Mouse (Mus musculus): ENCODE measurements around the gene Calcb.
A peak's percentile ranks its signal among the peaks of the same experiment; 100 is the strongest.
"Not testable (repeated sequence)": the region's sequence is repeated elsewhere in the genome, so short reads cannot be mapped to it uniquely, and the experiment has no call there.

The Calcb gene

DNA sequence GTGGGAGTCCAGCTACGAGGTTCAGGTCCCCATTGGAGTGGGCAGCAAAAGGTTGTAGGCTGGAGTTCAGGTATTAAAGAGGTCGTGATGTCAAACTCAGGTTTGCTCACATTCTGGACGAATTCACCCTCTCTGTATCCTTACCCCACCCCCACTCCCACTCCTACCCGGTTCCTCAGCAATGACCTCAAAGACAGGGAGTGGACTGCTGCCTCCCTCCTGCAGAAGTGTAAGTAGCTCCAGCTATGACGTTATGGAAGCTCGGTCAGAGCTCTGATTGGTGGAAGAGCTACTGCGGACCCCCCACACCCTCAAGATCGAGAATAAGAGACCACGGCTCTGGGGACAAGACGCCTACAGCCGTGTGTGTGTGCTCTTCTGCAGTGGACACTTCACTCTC is at the start of gene Calcb:
Calcb (plus strand) TSS at position 344 of the 400 bp plus-strand sequence.
- DNase-seq = no peak

- DNase-seq = no peak
Measured at GRCm38 (mm10) chr7:114671405-114671804, 47.0 kb upstream of the Calcb start.

- no peak for DNase-seq
Measured at GRCm38 (mm10) chr7:114672697-114673096, 45.7 kb upstream of the Calcb start.

DNA sequence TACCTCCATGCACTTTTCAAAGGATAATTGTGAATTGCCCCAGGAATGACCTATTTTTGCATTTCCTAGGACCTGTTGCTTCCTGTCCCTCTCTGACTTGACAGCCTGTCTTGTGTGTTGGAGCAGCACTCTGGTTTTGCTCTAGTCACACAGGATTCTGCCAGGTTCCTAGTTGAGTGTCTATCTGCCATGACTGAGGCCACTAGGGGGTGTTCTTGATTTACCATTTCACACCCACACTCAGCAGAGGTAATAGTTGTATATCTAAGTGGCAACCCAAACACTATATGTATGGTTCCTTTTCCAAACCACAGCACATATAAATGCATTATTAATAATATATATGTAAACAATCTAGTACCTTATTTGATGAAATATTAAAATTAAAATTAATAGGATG is 26.1 kb upstream of the Calcb start:
- no peak for DNase-seq

GRCm38 (mm10) chr7:114700871-114701270 is 17.6 kb upstream of the Calcb start:
- DNase-seq = no peak

DNA sequence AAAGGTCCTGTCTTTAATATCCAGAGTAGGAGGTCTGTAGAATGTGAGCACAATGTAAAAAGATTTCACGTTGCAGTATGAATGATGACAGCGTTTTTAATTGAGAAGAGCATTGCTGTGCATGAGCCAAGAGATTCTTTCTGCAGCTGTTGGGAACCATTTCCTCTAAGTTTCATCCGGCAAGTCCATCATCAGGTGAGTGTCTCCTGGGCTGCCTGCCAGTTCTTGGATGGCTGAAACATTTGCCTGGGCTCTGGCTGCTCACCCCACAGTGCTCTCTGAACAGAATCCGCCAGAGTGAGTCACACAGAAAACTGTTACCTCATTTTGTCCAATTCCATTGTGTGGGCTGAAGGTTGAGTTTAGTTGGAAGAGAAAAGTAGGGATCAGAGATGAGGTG is 11.7 kb upstream of the Calcb start:
- no peak for DNase-seq

DNA sequence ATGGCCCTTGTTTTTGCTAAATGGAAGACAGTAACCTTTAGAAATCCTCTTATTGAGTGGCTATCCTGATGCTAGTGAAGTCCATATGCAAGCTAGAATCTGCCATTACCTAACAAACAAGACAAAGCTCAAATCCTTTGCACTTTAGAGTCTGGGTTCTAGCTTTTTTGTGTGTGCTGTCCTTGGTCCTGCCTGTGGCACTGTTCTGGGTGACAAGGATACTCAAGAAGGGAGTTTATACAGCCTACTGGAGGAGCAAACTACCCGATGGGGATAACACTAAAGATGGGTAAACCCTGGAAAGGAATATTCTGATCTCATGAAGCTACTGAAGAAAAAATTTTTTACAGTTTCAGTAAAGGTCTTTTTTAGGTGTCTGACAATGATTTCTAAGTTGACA is 11.0 kb upstream of the Calcb start:
- DNase-seq = no peak

- no peak for DNase-seq
Measured at GRCm38 (mm10) chr7:114710419-114710818, 8.0 kb upstream of the Calcb start.

DNA sequence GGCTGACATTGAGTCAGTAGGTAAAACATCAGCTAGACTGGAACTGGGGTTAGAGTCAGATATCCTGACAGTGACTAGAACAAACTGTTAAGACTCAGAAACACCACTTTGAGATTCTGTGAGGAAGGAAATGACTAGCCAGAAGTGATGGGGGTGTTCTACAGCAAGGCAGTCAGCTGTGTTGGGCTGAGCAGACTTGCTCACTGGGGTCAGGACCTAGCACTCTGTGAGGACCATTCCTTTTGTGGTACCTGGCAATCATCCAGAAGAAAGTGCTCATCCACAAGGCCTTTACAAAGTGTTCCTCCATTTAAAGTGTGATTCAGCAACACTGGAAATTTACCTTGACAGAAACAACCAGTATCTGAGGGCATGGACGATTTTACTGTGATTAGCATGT is 5.9 kb upstream of the Calcb start:
- DNase-seq = no peak

DNA sequence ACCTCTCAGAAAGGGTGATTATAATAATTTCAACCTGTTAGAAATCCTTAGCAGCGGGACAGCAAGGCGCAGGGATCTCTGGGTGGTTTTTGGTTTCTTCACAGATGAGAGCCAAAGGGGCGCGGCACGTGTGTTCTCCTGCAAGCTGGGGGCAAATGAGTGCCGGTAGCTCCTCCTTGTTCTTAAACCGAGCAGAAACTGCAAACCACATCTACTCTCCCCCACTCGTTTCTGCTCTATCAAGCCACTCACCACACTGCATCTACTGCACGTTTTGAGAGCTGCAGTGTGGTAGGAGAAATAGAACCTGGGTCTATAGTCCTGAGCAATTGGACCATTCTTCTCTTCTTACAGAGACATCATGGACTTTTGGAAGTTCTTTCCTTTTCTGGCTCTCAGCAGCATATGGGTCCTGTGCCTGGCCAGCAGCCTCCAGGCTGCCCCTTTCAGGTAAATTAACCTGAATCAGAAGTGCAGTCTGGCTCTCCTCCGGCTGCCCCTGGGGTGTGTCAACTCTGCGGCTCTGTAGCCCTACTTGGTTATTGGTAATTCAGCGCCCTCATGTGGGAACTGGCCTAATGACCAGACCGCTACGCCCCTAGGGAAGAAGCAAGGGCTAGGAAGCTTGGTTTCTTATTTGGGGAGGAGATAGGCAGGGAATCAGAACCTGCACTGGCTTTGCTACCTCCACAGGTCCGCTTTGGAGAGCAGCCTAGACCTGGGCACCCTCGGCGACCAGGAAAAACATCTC is 1.1 kb downstream of the Calcb start:
- DNase-seq = peak; percentile 13

- DNase-seq = not testable (repeated sequence)
Measured at GRCm38 (mm10) chr7:114729696-114730095, 11.3 kb downstream of the Calcb start.

- DNase-seq = no peak
Measured at GRCm38 (mm10) chr7:114731175-114731574, 12.7 kb downstream of the Calcb start.

DNA sequence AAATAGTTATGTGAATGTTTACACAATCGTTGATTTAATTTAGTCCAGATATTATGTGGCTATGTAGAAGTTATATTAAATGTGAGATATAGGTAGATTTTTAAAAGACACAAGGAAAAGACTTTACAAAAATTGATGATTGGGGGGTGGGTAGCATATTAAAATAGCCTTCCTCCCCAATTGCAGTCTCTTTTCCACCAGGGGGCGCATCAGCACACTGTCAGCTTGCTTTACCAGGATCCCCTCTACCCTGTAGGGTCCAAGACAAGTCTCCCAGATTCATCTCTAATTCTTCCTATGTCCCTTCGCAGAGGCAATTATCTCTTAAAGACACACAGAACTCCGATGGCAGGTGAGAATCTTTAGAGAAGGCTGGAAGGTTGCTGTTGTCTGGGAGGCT is 13.3 kb downstream of the Calcb start:
- not testable (repeated sequence) for DNase-seq

DNA sequence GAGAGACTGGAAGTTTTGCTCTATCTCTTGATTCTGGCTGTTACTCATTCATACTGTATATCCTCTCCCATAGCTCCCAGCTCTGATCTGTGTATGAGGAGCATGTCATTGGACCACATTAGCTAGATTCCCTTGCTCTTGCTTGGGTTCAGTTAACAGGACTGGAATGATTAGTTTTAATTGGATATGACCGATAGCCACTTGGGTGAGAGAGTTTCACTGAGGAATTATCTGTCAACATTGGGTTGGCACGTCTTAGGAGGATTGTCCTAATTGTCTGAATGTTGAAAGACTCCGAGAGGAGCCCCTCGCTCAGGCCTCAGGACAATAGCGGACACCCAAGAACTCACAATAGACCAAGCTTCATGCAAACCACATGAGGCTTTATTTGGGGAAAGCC is 17.8 kb downstream of the Calcb start:
- DNase-seq = no peak

- no peak for DNase-seq
Measured at GRCm38 (mm10) chr7:114738166-114738565, 19.7 kb downstream of the Calcb start.

- DNase-seq = no peak
Measured at GRCm38 (mm10) chr7:114740360-114741165, 22.1 kb downstream of the Calcb start.

- no peak for DNase-seq
Measured at GRCm38 (mm10) chr7:114743022-114743780, 24.8 kb downstream of the Calcb start, which contains the start of gene Insc. Insc (plus strand) TSS chr7:114743694.

GRCm38 (mm10) chr7:114744639-114745245 is 26.3 kb downstream of the Calcb start:
- no peak for DNase-seq

DNA sequence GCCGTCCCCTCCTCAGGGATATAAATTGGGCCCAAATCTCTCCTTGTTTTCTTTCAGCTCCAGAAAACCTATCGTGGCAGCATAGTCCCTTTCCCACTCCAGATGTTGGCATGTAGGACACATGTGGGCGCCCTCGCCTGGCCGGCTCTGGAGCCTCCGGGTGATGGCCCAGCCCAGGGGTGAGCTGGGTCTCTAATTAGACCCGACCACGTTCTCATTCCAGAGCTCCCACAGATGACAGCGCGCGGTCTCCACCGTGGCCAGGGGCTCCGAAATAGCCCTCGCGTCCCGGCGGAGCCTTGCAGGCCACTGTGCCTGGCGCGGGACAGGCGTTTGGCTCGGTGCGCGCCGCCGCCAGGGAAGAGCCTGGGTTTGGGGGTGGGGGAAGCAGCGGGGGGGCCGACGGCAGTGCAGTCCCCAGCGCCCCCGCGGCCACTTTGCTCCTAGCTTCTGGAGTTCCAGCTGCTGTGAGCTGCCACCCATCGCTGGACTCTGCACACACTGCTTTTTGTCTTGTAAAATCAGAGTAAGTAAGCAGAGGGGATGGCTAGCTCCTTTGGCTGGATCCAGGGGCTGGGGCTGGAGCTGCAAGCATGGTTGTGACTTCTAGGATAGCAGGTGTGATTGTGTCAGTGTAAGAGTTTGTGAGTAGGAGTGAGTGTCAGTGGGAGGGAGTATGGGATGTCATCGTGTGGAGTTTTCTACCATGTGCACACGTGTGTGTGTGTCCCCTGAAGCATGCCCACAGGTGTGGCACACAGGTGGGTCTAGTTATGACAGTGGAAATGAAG is 27.2 kb downstream of the Calcb start:
- peak; percentile 4 for DNase-seq

GRCm38 (mm10) chr7:114747596-114747995 is 29.2 kb downstream of the Calcb start:
- no peak for DNase-seq

- no peak for DNase-seq
Measured at GRCm38 (mm10) chr7:114748239-114748638, 29.8 kb downstream of the Calcb start.

DNA sequence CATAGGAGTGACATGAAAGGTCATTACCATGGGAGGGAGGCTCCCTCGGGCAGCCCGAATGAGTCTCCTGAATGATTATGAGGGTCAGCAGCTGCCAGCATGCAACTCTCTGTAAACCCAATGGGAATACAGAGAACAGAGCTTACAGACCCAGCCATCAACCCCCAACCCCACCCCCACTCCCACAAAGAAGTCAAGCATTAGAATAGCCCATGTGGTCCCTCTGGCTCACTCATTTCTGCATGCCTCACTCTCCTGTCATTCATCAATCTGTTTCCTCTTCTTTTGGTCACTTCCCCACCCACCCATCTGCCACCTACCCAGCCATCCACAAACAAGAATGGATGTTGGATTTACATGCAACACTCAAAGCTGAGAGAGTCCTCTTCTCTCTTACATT is 35.0 kb downstream of the Calcb start:
- DNase-seq = no peak
